Mouse (Mus musculus): ENCODE results near the gene Ess2.

Ess2 gene

GRCm38 (mm10) chr16:17920586-17920985 lies 9.4 kb upstream of the Ess2 start:
- no peak for DNase-seq

- DNase-seq = peak in 1 of 2 experiments; percentile 50
Observed at GRCm38 (mm10) chr16:17914307-17915249, 3.4 kb upstream of the Ess2 start, which contains the start of gene Gsc2. Gene Gsc2, minus strand, starts transcription at chr16:17915059.

- no peak for DNase-seq
Observed at GRCm38 (mm10) chr16:17898462-17898861, 12.7 kb downstream of the Ess2 start, which contains the start of the genes Dgcr2 and Tssk2. Gene Dgcr2, minus strand, starts transcription at chr16:17898562. Gene Tssk2, plus strand, starts transcription at chr16:17898637.

- no peak for DNase-seq
Observed at GRCm38 (mm10) chr16:17896091-17896490, 15.1 kb downstream of the Ess2 start.

- no peak for DNase-seq
Observed at GRCm38 (mm10) chr16:17893923-17894322, 17.2 kb downstream of the Ess2 start, which contains the start of gene Tssk1. Gene Tssk1, plus strand, starts transcription at chr16:17894223.

GRCm38 (mm10) chr16:17892606-17893005 lies 18.5 kb downstream of the Ess2 start:
- DNase-seq = peak; percentile 91 to 92

GRCm38 (mm10) chr16:17891567-17891959 lies 19.6 kb downstream of the Ess2 start, which contains the start of gene Gm20518:
Gene Gm20518, minus strand, starts transcription at chr16:17891671.
- DNase-seq = peak; percentile 99 to 100

GRCm38 (mm10) chr16:17890917-17891566 lies 20.1 kb downstream of the Ess2 start:
- peak; percentile 94 to 95 for DNase-seq

GRCm38 (mm10) chr16:17890342-17890727 lies 20.8 kb downstream of the Ess2 start:
- no peak for DNase-seq

- no peak for DNase-seq
Observed at GRCm38 (mm10) chr16:17889689-17890341, 21.3 kb downstream of the Ess2 start.

- DNase-seq = peak in 1 of 2 experiments; percentile 12
Observed at GRCm38 (mm10) chr16:17884116-17884515, 27.0 kb downstream of the Ess2 start.

GRCm38 (mm10) chr16:17882196-17882595 lies 29.0 kb downstream of the Ess2 start:
- DNase-seq = peak in 1 of 2 experiments; percentile 13

- no peak for DNase-seq
Observed at GRCm38 (mm10) chr16:17879571-17879970, 31.6 kb downstream of the Ess2 start.

- DNase-seq = no peak
Observed at GRCm38 (mm10) chr16:17876096-17876495, 35.1 kb downstream of the Ess2 start.

GRCm38 (mm10) chr16:17875174-17875573 lies 36.0 kb downstream of the Ess2 start:
- peak; percentile 17 to 30 for DNase-seq

- DNase-seq = no peak
Observed at GRCm38 (mm10) chr16:17872995-17873394, 38.2 kb downstream of the Ess2 start.

- DNase-seq = no peak
Observed at GRCm38 (mm10) chr16:17871248-17871647, 39.9 kb downstream of the Ess2 start.

GRCm38 (mm10) chr16:17865770-17866169 lies 45.4 kb downstream of the Ess2 start:
- peak; percentile 55 to 64 for DNase-seq

- DNase-seq = peak in 1 of 2 experiments; percentile 50
Observed at GRCm38 (mm10) chr16:17865293-17865692, 45.9 kb downstream of the Ess2 start.

- peak; percentile 30 to 58 for DNase-seq
Observed at GRCm38 (mm10) chr16:17858592-17858991, 52.6 kb downstream of the Ess2 start.

- DNase-seq = no peak
Observed at GRCm38 (mm10) chr16:17857157-17857556, 54.0 kb downstream of the Ess2 start.

- DNase-seq = no peak
Observed at GRCm38 (mm10) chr16:17853263-17853662, 57.9 kb downstream of the Ess2 start.

GRCm38 (mm10) chr16:17851860-17852259 lies 59.3 kb downstream of the Ess2 start:
- DNase-seq = no peak
